Mouse (Mus musculus) thymus, adult 2 months (tissue): Measurements from ENCODE around the gene Isoc2a.

ENCODE experiments used
- CTCF ChIP-seq: fragments of 200-500 bp; IDR thresholded peaks from 2 replicates; pipeline ENCODE4 v1.5.1; 2012; ENCODE audit warnings: mild to moderate bottlenecking, control low read depth, low read length, moderate library complexity, borderline replicate concordance; ENCODE audit not compliant: control insufficient read depth, poor library complexity, insufficient read depth; ENCODE audit errors: extremely low read depth
- POLR2A ChIP-seq: fragments of 200-500 bp; IDR thresholded peaks from 2 replicates; pipeline ENCODE4 v1.6.1; 2012; ENCODE audit warnings: mild to moderate bottlenecking, low read length, control low read depth, moderate library complexity; ENCODE audit not compliant: control insufficient read depth, poor library complexity, insufficient read depth; ENCODE audit errors: extremely low read depth

DNA sequence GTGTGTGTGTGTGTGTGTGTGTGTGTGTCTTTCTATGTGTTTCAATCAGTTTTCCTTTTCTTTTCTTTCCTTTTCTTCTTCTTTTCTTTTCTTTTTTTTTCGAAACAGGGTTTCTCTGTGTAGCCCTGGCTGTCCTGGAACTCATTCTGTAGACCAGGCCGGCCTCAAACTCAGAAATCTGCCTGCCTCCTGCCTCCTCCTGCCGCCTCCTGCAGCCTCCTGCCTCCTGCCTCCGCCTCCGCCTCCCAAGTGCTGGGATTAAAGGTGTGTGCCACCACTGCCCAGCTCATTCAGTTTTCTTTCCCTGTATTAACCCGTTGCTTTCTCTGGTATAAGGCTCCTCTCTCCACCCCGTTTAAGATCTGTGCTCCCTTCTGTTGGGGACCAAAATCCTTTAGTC lies 19.6 kb upstream of the Isoc2a start:
- no peak for TF ChIP-seq CTCF
- no peak for TF ChIP-seq POLR2A
